Mouse (Mus musculus) liver, adult 2 months (tissue): ENCODE results near the gene Smad3. TPM values are rescaled to one million over a fixed set of nuclear protein-coding genes. Genes with fewer than 3 reads are reported as not detected.

Experiments used
- DNase-seq: peaks from one replicate; pipeline ENCODE4 v3.0.0-alpha.2; 2011; ENCODE audit warnings: low read depth, low spot score; ENCODE audit errors: extremely low read depth
- H3K27ac ChIP-seq: fragments of 200-500 bp; replicated peaks from 2 replicates; pipeline ENCODE4 v1.5.1; 2012; ENCODE audit warnings: low read depth, mild to moderate bottlenecking, control low read depth, inconsistent platforms, low read length; ENCODE audit not compliant: insufficient read depth
- H3K27me3 ChIP-seq: fragments of 200-500 bp; 2 replicates; pipeline ENCODE4 v1.6.1; 2012; ENCODE audit warnings: mild to moderate bottlenecking, moderate library complexity, low read length, inconsistent platforms; ENCODE audit not compliant: control insufficient read depth, insufficient read depth
- H3K36me3 ChIP-seq: fragments of 200-500 bp; 2 replicates; pipeline ENCODE4 v1.6.1; 2012; ENCODE audit warnings: low read length, inconsistent platforms; ENCODE audit not compliant: control insufficient read depth, insufficient read depth
- H3K4me1 ChIP-seq: fragments of 200-500 bp; 2 replicates; pipeline ENCODE4 v1.6.1; 2011; ENCODE audit warnings: low read length; ENCODE audit not compliant: control insufficient read depth, insufficient read depth
- H3K4me3 ChIP-seq: fragments of 200-500 bp; 2 replicates; pipeline ENCODE4 v1.5.1; 2011; ENCODE audit warnings: low read depth, mild to moderate bottlenecking, control low read depth, low read length, moderate library complexity; ENCODE audit not compliant: insufficient read depth
- H3K79me2 ChIP-seq: fragments of 200-500 bp; 2 replicates; pipeline ENCODE4 v1.6.1; 2012; ENCODE audit warnings: inconsistent platforms, mild to moderate bottlenecking, low read length, moderate library complexity; ENCODE audit not compliant: control insufficient read depth, insufficient read depth
- H3K9ac ChIP-seq: fragments of 200-500 bp; 2 replicates; pipeline ENCODE4 v1.6.1; 2012; ENCODE audit warnings: low read depth, mild to moderate bottlenecking, control low read depth, inconsistent platforms, low read length
- CTCF ChIP-seq: fragments of 200-500 bp; IDR thresholded peaks from 2 replicates; pipeline ENCODE4 v1.5.1; 2011; ENCODE audit warnings: low read depth, low read length, control low read depth
- POLR2A ChIP-seq: fragments of 200-500 bp; IDR thresholded peaks from 2 replicates; pipeline ENCODE4 v1.6.1; 2011; ENCODE audit warnings: low read length, control low read depth; ENCODE audit not compliant: insufficient read depth; ENCODE audit errors: extremely low read depth
- WGBS: fragments of 180-500 bp; shearing (Covaris S2); methylation state at CpG from one replicate; pipeline ENCODE4 v1.1.7; 2018; 5-methylcytosine and 5-hydroxymethylcytosine counted together
- polyA plus RNA-seq: library from polyadenylated mRNA; depleted of rRNA; stranded (reverse); fragments of >200 nt; gene quantifications from 2 replicates; pipeline ENCODE4 v1.2.3, GENCODE M21; 2012
- total RNA-seq: library from RNA; depleted of rRNA; stranded (reverse); fragments of >200 nt; gene quantifications from 2 replicates; pipeline ENCODE4 v1.2.3, GENCODE M21; 2014

The Smad3 gene
- total and polyA plus RNA-seq, 2 experiments, result 5.7 to 8.9 TPM

DNA sequence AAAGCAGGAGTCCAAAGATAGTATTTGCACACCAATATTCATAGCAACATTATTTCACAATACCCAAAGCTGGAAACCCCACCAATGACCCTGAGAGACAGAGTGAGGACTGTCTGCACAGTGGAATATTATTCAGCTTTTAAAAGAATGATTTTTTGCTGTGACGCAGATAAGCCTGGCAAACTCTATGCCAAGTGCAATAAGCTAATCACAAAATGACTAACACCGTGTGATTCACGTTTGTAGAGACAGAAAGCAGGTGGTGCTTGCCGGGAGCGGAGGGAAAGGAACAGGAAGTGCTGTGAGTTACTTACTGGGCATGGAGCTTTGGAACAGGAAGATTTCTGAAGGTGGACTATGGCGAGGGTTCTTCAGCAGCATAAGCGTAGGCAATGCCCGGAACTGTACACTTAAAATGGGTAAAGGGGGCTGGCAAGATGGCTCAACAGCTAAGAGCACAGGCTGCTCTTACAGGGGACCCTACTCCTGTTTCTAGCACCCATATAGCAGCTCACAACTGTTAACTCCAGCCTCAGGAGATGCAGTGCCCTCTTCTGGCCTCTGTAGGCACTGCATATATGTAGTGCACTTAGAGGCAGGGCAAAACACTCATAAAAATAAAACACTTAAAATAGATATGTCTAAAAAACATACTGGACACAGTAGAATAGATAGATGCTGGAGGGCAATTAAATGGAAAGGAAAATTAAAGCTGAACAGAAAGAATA, 3.7 kb upstream of the Smad3 start:
- DNase-seq, result peak; percentile 79
- peaks cover 14% of the 10 kb centered on the region; the same call in 1 of the 2 replicates for H3K4me1 ChIP-seq
- H3K27ac ChIP-seq, result peak overlapping the region; percentile 72
- no peaks in the 10 kb centered on the region for H3K36me3 ChIP-seq
- no peak overlapping the region for H3K4me3 ChIP-seq
- no peak overlapping the region for H3K9ac ChIP-seq
- no peaks in the 10 kb centered on the region for H3K27me3 ChIP-seq
- 62% methylated on average over 8 of the region's 8 CpGs for WGBS
- peaks cover 3% of the 10 kb centered on the region; the same call in 1 of the 2 replicates for H3K79me2 ChIP-seq
- peak; percentile 34; the same call in 1 of the 2 replicates for TF ChIP-seq CTCF
- no peak for TF ChIP-seq POLR2A

DNA sequence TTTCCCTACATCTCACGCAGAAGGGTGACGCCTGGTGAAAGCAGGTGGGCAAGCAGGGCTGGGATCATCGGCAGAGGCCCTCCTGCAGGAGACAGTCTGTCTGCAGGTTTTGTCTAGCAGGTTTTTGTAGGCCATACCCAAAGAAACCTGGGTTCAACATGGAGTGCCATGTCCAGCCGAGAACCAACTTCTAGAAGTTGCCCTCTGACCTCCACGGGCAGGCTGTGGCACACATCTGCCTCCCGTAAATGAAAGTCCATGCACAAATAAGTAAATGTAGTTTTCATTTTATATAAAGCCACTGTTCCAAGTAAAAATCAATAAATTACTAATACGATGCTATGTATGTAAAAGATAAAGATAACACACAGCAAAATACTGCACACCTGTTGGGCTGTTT, 3.0 kb upstream of the Smad3 start:
- 34% methylated on average over 7 of the region's 7 CpGs for WGBS
- peak; percentile 68 for DNase-seq
- Histone ChIP-seq H3K36me3 (no peaks in the 10 kb centered on the region), H3K9ac (peak overlapping the region; percentile 20), H3K4me3 (no peak overlapping the region), H3K27me3 (no peaks in the 10 kb centered on the region), H3K4me1 (peaks cover 14% of the 10 kb centered on the region; the same call in 1 of the 2 replicates), H3K27ac (peak overlapping the region; percentile 93), H3K79me2 (peaks cover 3% of the 10 kb centered on the region; the same call in 1 of the 2 replicates)
- TF ChIP-seq POLR2A (no peak), CTCF (no peak)

DNA sequence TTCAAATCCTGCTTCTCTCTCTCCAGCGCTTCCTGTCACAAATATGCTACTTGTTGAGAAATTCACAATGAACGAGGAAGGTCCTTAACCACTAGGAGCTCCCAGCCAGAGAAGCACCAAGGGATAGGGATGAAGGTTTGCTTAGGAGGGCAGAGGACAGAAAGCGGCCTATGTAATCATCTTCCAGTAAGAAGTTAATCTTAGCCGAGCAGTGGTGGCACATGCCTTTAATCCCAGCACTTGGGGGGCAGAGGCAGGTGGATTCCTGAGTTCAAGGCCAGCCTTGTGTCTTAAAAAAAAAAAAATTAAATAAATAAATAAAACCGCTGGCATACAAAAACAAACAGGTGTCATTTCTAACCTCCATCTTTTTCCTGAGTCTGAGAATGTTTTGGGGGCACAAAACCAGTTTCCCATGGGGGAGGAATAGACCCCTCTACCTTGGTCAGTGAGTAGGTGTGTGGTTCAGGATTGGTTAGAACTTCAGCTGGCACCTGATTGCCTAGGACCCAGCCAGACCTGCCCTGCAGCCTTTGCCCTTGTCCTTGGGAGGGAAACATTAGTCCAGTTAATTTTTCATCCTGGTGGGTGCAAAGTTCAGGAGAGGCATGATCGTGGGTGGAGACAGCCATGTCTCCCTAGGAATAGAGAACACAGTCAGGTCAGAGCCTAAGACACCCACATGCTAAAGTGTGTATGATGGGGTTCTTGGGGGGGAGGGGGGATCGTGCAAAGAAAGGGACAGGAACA, 2.4 kb upstream of the Smad3 start:
- Histone ChIP-seq H3K27ac (peak overlapping the region; percentile 93), H3K79me2 (peaks cover 3% of the 10 kb centered on the region; the same call in 1 of the 2 replicates), H3K27me3 (no peaks in the 10 kb centered on the region), H3K36me3 (no peaks in the 10 kb centered on the region), H3K4me1 (peaks cover 19% of the 10 kb centered on the region), H3K4me3 (no peak overlapping the region), H3K9ac (peak overlapping the region; percentile 81)
- TF ChIP-seq POLR2A (no peak), CTCF (no peak)
- WGBS, result 24% methylated on average over 7 of the region's 7 CpGs
- DNase-seq, result peak; percentile 97

DNA sequence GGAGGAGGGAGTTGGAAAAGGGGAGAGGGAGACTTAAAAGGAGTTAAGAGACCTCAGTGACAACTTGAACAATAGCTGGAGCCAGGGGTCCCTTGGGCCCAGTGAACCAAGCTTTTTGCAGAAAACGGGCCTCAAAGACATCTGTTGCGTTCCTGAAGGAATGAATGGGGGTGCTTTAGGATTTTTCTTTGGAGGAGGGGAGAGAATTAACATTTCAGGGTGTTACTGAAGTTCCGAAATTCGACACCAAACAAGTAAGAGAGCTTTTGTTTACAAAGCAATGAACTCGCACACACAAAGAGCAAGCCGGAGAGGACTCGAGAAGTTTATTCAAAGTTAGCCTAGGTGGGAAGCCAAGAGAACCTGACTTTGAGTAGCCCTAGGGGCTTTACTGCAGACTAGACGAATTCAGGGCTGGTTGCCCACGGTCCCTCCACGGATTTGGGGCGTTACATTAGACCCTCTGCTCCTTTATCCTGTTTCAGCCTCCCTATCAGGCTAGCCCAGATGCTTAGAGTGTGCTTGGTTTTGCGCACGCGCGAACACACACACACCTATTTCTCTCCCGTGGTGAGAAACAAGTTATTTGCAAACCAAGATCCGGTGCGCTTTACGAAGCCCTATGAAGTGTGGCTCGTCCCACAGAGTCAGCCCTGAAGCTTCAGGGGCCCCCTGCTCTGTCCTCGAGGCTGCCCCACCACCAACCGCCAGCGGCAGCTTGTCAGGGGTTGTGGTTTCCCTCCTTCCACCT, 1.0 kb upstream of the Smad3 start:
- Histone ChIP-seq H3K27me3 (no peaks in the 10 kb centered on the region), H3K4me1 (peaks cover 30% of the 10 kb centered on the region), H3K36me3 (no peaks in the 10 kb centered on the region), H3K4me3 (peak overlapping the region; percentile 75), H3K27ac (peak overlapping the region; percentile 89), H3K9ac (peak overlapping the region; percentile 81), H3K79me2 (peaks cover 8% of the 10 kb centered on the region; the same call in 1 of the 2 replicates)
- no peak for TF ChIP-seq CTCF
- TF ChIP-seq POLR2A, result no peak
- WGBS, result 16% methylated on average over 23 of the region's 23 CpGs
- DNase-seq, result peak; percentile 74

DNA sequence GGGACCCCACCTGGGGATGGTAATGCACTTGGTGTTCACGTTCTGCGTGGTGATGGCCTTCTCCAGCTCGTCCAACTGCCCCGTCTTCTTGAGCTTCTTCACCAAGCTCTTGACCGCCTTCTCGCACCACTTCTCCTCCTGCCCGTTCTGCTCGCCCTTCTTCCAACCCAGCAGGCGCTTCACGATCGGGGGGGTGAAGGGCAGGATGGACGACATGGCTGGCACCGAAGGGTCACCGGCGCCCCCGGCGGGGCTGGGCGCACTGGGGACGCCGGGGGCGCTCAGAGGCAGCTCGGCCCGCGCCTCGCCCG, 377 bp downstream of the Smad3 start:
- no peaks in the 10 kb centered on the region for H3K36me3 ChIP-seq
- under 1% methylated on average over 26 of the region's 26 CpGs for WGBS
- H3K27ac ChIP-seq, result peak overlapping the region; percentile 63
- peak overlapping the region; percentile 81 for H3K9ac ChIP-seq
- no peaks in the 10 kb centered on the region for H3K27me3 ChIP-seq
- H3K4me3 ChIP-seq, result peak overlapping the region; percentile 75
- no peak for DNase-seq
- no peak for TF ChIP-seq POLR2A
- TF ChIP-seq CTCF, result no peak
- peaks cover 18% of the 10 kb centered on the region; the same call in 1 of the 2 replicates for H3K79me2 ChIP-seq
- peaks cover 28% of the 10 kb centered on the region for H3K4me1 ChIP-seq
